Mouse (Mus musculus): ENCODE data around the gene Ripk3. TPM values are rescaled to one million over a fixed set of nuclear protein-coding genes. Genes with fewer than 3 reads are reported as not detected.
A peak's percentile ranks its signal among the peaks of the same experiment; 100 is the strongest.

The Ripk3 gene
- 29.1 and 30.0 TPM in 2 replicates for polyA plus RNA-seq (2016; fragmentation: Nextera tagmentation; extraction: Ambion mirVana)

DNA sequence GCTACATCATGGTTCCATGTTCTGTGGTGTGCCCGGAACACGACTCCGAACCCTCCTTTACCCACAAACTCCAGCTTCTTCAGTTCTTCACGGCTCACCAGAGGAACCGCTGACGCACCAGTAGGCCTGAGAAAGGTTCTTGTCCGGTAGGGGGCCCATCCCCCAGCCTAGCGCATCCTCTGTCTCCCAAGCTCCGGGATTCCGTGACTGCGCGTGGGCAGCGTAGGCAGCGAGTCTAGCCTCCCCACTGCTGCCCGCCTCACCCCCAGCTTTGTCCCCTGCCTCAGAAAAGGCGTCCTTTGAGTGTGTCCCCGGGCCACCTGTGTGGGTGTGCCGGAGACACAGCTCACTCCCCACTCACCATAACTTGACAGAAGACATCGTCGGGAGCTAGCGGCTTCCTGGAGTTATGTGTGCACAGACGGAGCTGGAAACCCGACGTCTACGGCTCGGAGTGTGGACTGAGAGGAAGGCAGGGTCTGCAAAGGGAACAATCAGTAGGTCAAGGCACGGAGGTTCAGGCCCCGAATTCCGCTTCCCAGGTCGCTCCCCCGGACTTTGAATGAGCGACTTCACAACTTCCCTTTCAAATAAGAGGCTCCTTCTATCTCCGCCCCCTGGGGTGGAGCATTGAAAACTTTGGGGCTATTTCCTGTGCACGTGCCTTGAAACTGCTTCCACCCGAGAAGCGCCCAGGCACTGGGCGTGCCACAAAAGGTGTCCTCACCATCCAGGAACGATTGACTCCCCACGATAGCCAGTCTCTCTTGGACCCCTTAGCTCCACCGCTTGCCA is at the start of gene Ripk3:
Ripk3 (minus strand) TSS at position 610 of the 795 bp plus-strand sequence.
- Histone ChIP-seq H3K4me1 (peaks cover 25% of the 10 kb centered on the region), H3K9ac (peak within 1 kb of the TSS; percentile 67), H3K4me3 (peak within 1 kb of the TSS; percentile 62), H3K36me3 (peaks cover 8% of the 10 kb centered on the region; the same call in 1 of the 2 replicates), H3K27me3 (replicated peaks) (peaks cover 48% of the 10 kb centered on the region), H3K27ac (no peak within 1 kb of the TSS), H3K9me3 (replicated peaks) (no peaks in the 10 kb centered on the region), H3K4me2 (peak within 1 kb of the TSS; percentile 88)
- 2% methylated on average over 40 of the region's 40 CpGs for WGBS (ENCODE audit: insufficient replicate concordance)
- peak; percentile 70 for ATAC-seq

DNA sequence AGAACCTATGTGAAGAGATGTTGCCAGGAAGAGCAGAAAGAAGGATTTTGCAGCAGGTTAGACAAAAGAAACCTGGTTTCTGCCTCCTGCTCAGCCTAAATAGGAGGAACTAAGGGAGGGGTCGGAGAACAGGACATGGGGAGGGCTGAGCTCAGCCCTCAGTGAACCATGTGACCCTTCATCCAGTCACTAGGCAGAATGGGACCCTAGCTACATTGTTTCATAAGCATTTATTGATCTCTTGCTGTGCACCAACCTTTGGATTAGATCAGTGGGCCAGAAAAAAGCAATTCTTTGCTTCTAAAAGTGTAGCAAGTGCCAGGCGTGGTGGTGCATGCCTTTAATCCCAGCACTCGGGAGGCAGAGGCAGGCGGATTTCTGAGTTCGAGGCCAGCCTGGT is 49.6 kb upstream of the Ripk3 start:
- ATAC-seq: no peak
- H3K27me3 ChIP-seq (replicated peaks): peaks cover 7% of the 10 kb centered on the region; the same call in 1 of the 2 replicates
- H3K36me3 ChIP-seq: no peaks in the 10 kb centered on the region
- H3K4me2 ChIP-seq: no peak overlapping the region
- H3K4me3 ChIP-seq: no peak overlapping the region
- H3K9me3 ChIP-seq (replicated peaks): no peaks in the 10 kb centered on the region
- 67% methylated on average over 5 of the region's 5 CpGs for WGBS (ENCODE audit: insufficient replicate concordance)
- no peak overlapping the region for H3K27ac ChIP-seq
- no peaks in the 10 kb centered on the region for H3K4me1 ChIP-seq
- H3K9ac ChIP-seq: no peak overlapping the region

DNA sequence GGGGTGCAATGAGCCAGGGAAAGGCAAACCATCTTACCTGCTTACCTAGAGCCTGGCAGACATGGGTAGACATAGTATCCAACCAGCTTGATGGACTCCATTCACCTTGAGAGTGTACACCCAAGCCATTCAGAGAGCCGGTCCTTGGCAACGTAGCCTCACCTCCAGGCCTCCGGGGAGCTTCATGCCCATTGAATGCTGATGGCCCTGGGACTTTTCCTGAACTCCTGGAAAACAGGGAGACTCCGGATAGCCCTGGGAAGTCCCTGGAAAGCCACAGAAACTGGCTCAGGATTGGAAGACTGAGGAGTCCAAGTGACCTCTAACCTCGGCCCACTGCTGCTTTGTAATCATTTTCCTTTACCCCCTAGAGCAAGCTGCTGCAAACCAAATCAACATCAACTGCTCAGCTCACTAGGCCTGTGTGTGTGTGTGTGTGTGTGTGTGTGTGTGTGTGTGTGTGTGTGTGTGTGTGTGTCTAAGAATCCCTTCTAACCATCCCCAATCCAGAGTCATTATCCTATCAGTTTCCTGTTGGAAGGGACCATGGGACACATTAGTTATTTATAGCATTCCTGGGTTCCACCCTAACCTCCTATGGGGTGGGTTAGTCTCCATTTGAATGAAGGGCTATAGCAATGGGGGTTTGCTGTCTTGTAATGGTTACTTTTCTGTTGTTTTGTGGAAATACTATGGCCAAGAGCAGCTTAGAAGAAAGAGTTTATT is 46.3 kb upstream of the Ripk3 start:
- H3K4me1 ChIP-seq: no peaks in the 10 kb centered on the region
- no peak overlapping the region for H3K9ac ChIP-seq
- no peak for ATAC-seq
- 74% methylated on average over 5 of the region's 5 CpGs for whole genome bisulfite sequencing (ENCODE audit: insufficient replicate concordance)
- H3K36me3 ChIP-seq: no peaks in the 10 kb centered on the region
- H3K27ac ChIP-seq: no peak overlapping the region
- H3K4me2 ChIP-seq: no peak overlapping the region
- no peak overlapping the region for H3K4me3 ChIP-seq
- H3K9me3 ChIP-seq (replicated peaks): no peaks in the 10 kb centered on the region
- H3K27me3 ChIP-seq (replicated peaks): peaks cover 33% of the 10 kb centered on the region

DNA sequence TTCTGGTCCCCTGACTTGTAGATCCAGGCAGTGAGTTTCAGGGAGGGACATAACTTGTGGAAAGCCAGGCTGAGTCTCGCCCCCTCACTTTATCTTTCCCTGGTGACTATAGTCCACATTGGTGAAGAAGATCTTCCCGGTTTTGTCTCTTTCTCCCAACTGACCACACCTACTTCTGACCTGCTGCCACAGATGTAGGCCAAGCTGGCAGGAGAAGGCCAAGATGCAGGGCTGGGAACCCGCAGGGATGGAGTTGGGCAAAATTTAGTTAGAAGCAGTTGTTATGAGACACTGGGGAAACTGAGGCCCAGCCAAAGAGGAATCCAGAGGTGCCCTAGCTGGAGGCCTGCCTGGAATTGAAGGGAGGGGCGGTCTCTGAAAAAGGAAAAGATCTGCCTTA is 44.5 kb upstream of the Ripk3 start:
- no peak for ATAC-seq
- Histone ChIP-seq H3K27me3 (replicated peaks) (peaks cover 50% of the 10 kb centered on the region), H3K9me3 (replicated peaks) (no peaks in the 10 kb centered on the region), H3K4me1 (peaks cover 9% of the 10 kb centered on the region), H3K4me3 (no peak overlapping the region), H3K4me2 (no peak overlapping the region), H3K9ac (no peak overlapping the region), H3K36me3 (no peaks in the 10 kb centered on the region), H3K27ac (no peak overlapping the region)
- WGBS (ENCODE audit: insufficient replicate concordance): 66% methylated on average over 4 of the region's 4 CpGs

DNA sequence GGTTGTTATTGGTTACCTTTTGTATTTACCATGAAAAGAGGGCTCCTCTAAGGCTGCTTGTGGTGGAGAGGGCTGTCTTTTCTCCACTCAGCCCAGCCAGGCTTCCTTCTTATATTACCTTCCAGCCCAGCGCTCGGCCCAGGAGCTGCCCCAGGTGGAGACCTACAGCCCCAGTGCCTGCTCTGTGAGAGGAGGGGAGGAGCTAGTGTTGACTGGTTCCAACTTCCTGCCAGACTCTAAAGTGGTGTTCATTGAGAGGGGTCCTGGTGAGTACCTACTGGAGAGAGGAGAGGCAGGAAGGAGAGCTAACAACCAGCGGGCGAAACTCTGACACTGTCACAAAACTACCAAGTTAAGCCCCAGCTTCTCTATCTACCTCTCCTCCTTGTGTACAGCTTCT is 41.7 kb upstream of the Ripk3 start:
- Histone ChIP-seq H3K4me1 (peaks cover 27% of the 10 kb centered on the region), H3K27me3 (replicated peaks) (peaks cover 78% of the 10 kb centered on the region), H3K9ac (no peak overlapping the region), H3K4me3 (no peak overlapping the region), H3K9me3 (replicated peaks) (no peaks in the 10 kb centered on the region), H3K4me2 (no peak overlapping the region), H3K36me3 (no peaks in the 10 kb centered on the region), H3K27ac (no peak overlapping the region)
- ATAC-seq: no peak
- WGBS (ENCODE audit: insufficient replicate concordance): 54% methylated on average over 4 of the region's 4 CpGs

DNA sequence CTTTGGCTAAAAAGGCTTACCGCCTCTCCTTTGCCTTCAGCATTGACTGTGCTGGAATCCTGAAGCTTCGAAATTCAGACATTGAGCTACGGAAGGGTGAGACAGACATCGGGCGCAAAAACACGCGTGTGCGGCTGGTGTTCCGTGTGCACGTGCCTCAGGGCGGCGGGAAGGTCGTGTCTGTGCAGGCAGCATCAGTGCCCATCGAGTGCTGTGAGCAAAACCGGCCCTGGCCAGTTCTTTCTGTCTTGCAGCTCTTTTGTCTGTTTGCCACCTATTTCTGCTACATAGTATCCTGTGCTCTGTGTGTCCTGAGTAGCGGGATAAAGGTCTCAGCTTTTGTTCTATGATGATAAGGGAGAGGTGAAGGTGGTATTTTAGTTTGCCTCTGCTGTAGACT is 41.2 kb upstream of the Ripk3 start:
- no peak for ATAC-seq
- Histone ChIP-seq H3K36me3 (no peaks in the 10 kb centered on the region), H3K27ac (no peak overlapping the region), H3K4me3 (no peak overlapping the region), H3K4me2 (no peak overlapping the region), H3K9ac (no peak overlapping the region), H3K27me3 (replicated peaks) (peaks cover 83% of the 10 kb centered on the region), H3K4me1 (peaks cover 32% of the 10 kb centered on the region), H3K9me3 (replicated peaks) (no peaks in the 10 kb centered on the region)
- WGBS (ENCODE audit: insufficient replicate concordance): 71% methylated on average over 16 of the region's 16 CpGs

DNA sequence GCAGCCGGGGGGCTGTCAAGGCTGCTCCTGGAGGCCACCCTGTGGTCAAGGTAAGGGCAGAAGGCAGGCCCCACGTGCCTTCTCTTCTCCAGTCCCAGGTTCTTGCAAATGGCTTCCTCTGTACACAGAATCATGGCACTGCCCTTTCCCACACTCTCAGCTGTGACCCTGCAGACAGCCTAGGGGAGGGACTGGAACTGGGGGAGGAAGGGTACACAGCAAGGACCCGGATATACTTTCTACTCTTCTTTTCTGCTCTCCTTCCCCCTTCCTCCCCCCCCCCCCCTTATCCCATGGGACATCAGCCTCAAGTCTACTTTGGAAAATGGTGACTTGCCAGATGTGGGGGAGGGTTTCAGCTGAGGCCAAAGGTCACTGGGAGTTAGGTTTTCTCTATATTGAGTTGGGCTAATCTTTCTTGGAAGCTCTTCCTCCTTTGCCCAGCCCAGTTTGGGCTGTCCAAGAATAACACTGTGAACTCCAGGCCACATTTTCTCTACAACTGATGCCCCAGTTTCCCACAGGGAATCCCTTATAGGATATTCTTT is 40.1 kb upstream of the Ripk3 start:
- H3K9ac ChIP-seq: no peak overlapping the region
- H3K9me3 ChIP-seq (replicated peaks): no peaks in the 10 kb centered on the region
- no peak overlapping the region for H3K4me3 ChIP-seq
- H3K27ac ChIP-seq: no peak overlapping the region
- H3K27me3 ChIP-seq (replicated peaks): peaks cover 86% of the 10 kb centered on the region
- 32% methylated on average over 3 of the region's 3 CpGs for WGBS (ENCODE audit: insufficient replicate concordance)
- ATAC-seq: no peak
- H3K4me1 ChIP-seq: peaks cover 38% of the 10 kb centered on the region
- H3K4me2 ChIP-seq: no peak overlapping the region
- H3K36me3 ChIP-seq: no peaks in the 10 kb centered on the region

DNA sequence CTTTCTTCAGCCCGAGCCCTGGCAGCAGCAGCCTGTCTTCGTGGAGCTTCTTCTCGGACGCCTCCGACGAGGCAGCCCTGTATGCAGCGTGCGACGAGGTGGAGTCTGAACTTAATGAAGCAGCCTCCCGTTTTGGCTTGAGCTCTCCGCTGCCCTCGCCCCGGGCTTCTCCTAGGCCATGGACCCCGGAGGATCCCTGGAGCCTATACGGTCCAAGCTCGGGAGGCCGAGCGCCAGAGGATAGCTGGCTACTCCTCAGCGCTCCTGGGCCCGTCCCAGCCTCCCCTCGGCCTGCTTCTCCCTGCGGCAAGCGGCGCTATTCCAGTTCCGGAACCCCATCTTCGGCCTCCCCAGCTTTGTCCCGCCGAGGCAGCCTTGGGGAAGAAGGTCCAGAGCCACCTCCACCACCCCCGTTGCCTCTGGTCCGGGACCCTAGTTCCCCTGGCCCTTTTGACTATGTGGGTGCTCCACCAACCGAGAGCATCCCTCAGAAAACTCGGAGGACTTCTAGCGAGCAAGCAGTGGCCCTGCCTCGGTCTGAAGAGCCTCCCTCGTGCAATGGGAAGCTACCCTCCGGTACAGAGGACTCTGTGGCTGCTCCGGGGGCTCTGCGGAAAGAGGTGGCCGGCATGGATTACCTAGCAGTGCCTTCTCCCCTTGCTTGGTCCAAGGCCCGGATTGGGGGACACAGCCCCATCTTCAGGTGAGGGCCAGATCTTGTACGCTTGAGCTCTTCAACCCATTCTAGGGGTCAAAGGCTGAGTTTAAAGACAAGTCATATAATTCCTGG is 38.1 kb upstream of the Ripk3 start:
- Histone ChIP-seq H3K9me3 (replicated peaks) (no peaks in the 10 kb centered on the region), H3K9ac (no peak overlapping the region), H3K4me3 (peak overlapping the region; percentile 37; the same call in 1 of the 2 replicates), H3K27me3 (replicated peaks) (peaks cover 92% of the 10 kb centered on the region), H3K36me3 (no peaks in the 10 kb centered on the region), H3K27ac (no peak overlapping the region), H3K4me1 (peaks cover 54% of the 10 kb centered on the region), H3K4me2 (peak overlapping the region; percentile 82)
- WGBS (ENCODE audit: insufficient replicate concordance): 16% methylated on average over 41 of the region's 41 CpGs
- ATAC-seq: no peak

DNA sequence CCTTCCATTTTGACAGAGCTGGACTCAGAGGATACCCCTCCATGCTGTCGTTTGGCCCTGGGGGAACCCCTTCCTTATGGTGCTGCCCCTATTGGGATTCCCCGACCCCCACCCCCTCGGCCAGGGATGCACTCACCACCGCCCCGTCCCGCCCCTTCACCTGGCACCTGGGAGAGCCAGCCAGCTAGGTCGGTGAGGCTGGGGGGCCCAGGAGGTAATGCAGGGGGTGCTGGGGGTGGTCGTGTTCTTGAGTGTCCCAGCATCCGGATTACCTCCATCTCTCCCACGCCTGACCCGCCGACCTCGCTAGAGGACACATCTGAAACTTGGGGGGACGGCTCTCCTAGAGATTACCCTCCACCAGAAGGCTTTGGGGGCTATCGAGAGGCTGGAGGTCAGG is 37.5 kb upstream of the Ripk3 start:
- Histone ChIP-seq H3K9me3 (replicated peaks) (no peaks in the 10 kb centered on the region), H3K27me3 (replicated peaks) (peaks cover 86% of the 10 kb centered on the region), H3K9ac (no peak overlapping the region; the same call in 1 of the 2 replicates), H3K27ac (no peak overlapping the region), H3K4me2 (peak overlapping the region; percentile 82), H3K4me3 (peak overlapping the region; percentile 37), H3K36me3 (no peaks in the 10 kb centered on the region), H3K4me1 (peaks cover 54% of the 10 kb centered on the region)
- 9% methylated on average over 15 of the region's 15 CpGs for WGBS (ENCODE audit: insufficient replicate concordance)
- no peak for ATAC-seq

DNA sequence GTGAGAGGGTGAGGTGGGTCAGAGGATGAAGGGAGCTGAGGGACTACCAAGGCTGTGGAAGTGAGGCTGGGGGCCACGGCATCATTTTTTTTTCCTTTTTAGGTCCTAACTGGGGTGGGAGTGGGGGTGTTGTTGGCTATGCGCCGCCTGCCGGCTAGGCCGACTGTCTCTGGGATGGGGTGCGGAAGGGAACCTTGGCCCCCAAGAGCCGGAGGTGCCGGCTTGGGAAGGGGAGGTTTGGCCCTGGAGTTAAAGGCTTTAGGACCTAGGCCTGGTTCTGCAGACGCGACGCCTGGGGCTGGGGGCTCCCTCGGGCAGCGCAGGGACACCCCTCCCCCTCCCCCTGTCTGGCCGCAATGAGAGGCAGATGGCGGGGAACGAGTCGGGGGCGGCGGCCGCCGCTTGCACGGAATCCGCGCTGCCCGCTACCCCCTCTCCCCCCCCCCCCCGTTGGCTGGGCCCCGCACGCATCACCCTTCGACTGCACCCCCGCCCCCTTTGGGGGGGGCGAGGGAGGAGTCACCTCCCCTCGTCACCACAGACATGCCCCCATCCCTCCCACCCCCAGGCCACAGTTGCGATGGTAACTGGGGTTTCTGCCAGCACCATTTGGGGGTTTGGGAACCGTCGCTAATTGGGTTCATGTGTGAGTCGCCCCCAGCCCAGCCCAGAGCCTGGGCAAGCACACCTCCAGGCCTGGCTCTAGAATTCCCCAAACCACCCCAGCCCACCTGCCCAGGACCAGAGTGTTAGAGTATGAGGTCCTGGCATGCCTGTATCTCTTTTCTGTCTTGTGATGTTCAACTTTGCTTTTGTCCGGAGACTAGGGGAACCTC is 36.8 kb upstream of the Ripk3 start:
- ATAC-seq: no peak
- H3K36me3 ChIP-seq: no peaks in the 10 kb centered on the region
- no peaks in the 10 kb centered on the region for H3K9me3 ChIP-seq (replicated peaks)
- WGBS (ENCODE audit: insufficient replicate concordance): 3% methylated on average over 15 of the region's 37 CpGs
- peaks cover 81% of the 10 kb centered on the region for H3K27me3 ChIP-seq (replicated peaks)
- H3K27ac ChIP-seq: peak overlapping the region; percentile 36; the same call in 1 of the 2 replicates
- H3K9ac ChIP-seq: peak overlapping the region; percentile 24; the same call in 1 of the 2 replicates
- peak overlapping the region; percentile 37 for H3K4me3 ChIP-seq
- H3K4me1 ChIP-seq: peaks cover 54% of the 10 kb centered on the region
- peak overlapping the region; percentile 82 for H3K4me2 ChIP-seq

All from liver, embryonic 12.5 days (tissue).